Mouse (Mus musculus): Measurements from ENCODE around the gene Tlr4. TPM values are rescaled to one million over a fixed set of nuclear protein-coding genes. Genes with fewer than 3 reads are reported as not detected.

The Tlr4 gene
- polyA plus RNA-seq (2016; fragmentation: Nextera tagmentation; extraction: Ambion mirVana): 0.93 and 1.3 TPM in 2 replicates

DNA sequence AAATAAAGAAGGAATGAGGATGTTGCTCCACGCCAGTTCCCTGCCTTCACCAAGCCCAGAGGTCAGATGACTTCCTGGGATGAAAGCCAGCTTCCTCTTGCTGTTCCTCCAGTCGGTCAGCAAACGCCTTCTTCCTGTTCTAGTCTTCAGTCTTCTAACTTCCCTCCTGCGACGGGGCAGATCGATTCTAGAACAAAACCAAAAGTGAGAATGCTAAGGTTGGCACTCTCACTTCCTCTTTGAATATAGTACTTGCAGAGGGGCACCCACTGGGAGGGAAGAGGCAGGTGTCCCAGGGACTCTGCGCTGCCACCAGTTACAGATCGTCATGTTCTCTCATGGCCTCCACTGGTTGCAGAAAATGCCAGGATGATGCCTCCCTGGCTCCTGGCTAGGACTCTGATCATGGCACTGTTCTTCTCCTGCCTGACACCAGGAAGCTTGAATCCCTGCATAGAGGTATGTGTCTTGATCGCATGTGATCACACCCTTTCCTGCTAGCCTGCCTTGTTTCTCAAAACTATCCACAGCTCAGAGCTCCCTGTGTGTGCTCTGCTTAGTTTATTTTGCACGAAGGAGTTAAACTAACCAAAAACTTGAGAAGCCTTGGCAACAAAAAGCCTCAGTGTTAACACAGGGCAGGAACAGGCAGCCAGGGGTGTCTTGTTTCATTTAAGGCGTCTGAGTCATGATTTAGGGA is at the start of gene Tlr4:
Gene Tlr4, plus strand, starts transcription at position 122 of the 700 bp plus-strand sequence.
- Histone ChIP-seq H3K4me1 (peaks cover 10% of the 10 kb centered on the region; the same call in 1 of the 2 replicates), H3K4me3 (no peak within 1 kb of the TSS), H3K27ac (replicated peaks) (peak within 1 kb of the TSS; percentile 36; the same call in 1 of the 2 replicates), H3K9me3 (no peaks in the 10 kb centered on the region), H3K36me3 (replicated peaks) (no peaks in the 10 kb centered on the region), H3K27me3 (replicated peaks; ENCODE audit: low read depth, poor library complexity, severe bottlenecking) (no peaks in the 10 kb centered on the region)
- 58% methylated on average over 11 of the region's 11 CpGs for WGBS
- no peak for DNase-seq (ENCODE audit: low spot score)

DNA sequence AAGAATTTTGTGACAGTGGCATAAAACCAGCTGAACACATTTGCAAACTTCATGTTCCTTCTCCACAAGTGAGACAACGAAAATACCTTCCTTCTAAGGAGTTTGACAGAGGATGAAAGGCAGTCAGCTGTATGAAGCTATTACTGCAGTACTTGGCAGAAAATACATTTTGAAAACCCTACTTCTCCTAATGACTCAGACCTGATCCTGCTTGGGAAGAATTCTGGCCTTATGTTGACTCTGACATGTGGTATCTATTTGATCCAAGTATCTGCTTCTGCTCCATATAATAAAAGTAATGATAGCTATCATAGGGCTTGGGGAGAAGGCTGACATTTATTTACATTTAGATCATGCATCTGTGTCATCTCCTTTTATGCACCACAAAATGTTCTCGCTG is 33.1 kb upstream of the Tlr4 start:
- Histone ChIP-seq H3K9me3 (no peaks in the 10 kb centered on the region), H3K4me1 (no peaks in the 10 kb centered on the region), H3K27ac (replicated peaks) (no peak overlapping the region), H3K4me3 (no peak overlapping the region), H3K36me3 (replicated peaks) (no peaks in the 10 kb centered on the region), H3K27me3 (replicated peaks; ENCODE audit: low read depth, poor library complexity, severe bottlenecking) (no peaks in the 10 kb centered on the region)
- no peak for DNase-seq (ENCODE audit: low spot score)
- WGBS: 93% methylated on average over 2 of the region's 2 CpGs

DNA sequence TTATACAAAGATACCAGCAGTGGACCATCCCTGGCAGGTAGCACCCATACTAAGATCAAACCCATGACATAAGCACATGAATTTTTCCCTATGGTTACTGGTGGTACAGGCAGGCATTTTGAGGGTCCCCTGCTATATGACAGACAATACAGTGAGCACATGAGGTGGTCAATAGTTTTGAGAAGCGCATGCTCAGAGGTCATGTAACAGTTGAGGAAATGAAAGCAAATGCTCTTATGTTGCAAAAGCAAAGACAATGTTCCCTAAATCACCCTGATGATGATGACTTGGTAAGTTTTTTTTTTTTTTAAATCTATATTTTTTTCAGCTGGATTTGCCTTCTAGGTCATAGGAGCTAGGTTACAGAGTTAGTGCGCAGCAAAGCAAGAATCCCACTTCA is 30.7 kb upstream of the Tlr4 start:
- Histone ChIP-seq H3K27ac (replicated peaks) (no peak overlapping the region), H3K27me3 (replicated peaks; ENCODE audit: low read depth, poor library complexity, severe bottlenecking) (no peaks in the 10 kb centered on the region), H3K36me3 (replicated peaks) (no peaks in the 10 kb centered on the region), H3K4me1 (no peaks in the 10 kb centered on the region), H3K9me3 (no peaks in the 10 kb centered on the region), H3K4me3 (no peak overlapping the region)
- no peak for DNase-seq (ENCODE audit: low spot score)
- 96% methylated on average over 2 of the region's 2 CpGs for WGBS

DNA sequence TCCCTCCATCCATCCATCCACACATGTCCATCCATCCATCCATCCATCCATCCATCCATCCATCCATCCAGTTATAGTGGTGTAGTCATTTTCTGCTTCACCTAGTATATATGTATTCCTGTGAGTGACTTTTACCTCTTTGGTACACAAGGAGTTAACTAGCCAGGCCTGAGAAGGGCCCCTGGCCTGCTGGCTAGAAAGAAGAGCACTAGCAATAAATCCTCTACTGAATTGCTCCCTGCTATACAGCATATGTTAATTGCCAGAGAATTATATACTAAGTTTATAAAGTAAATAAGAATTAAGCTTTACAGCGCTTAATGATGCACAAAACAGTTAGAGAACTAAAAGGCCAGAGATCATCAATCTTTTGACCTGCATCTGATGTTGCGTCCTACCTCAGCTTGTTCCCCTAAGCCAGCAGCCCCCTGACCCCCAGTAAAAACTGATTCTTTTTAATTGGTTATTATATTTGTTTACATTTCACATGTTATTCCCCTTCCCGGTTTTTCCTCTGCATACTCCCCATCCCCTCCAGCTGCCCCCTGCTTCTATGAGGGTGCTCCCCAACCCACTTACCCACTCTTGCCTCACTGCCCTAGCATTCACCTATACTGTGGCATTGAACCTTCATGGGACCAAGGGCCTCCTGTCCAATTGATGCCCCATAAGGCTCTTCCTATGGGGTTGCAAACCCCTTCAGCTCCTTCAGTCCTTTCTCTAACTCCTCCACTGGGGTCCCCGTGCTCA is 22.7 kb upstream of the Tlr4 start:
- no peak overlapping the region for H3K27ac ChIP-seq (replicated peaks)
- no peak for DNase-seq (ENCODE audit: low spot score)
- no peaks in the 10 kb centered on the region for H3K4me1 ChIP-seq
- H3K27me3 ChIP-seq (replicated peaks; ENCODE audit: low read depth, poor library complexity, severe bottlenecking): no peaks in the 10 kb centered on the region
- H3K9me3 ChIP-seq: no peaks in the 10 kb centered on the region
- WGBS: 84% methylated on average over 4 of the region's 4 CpGs
- H3K36me3 ChIP-seq (replicated peaks): no peaks in the 10 kb centered on the region
- no peak overlapping the region for H3K4me3 ChIP-seq

DNA sequence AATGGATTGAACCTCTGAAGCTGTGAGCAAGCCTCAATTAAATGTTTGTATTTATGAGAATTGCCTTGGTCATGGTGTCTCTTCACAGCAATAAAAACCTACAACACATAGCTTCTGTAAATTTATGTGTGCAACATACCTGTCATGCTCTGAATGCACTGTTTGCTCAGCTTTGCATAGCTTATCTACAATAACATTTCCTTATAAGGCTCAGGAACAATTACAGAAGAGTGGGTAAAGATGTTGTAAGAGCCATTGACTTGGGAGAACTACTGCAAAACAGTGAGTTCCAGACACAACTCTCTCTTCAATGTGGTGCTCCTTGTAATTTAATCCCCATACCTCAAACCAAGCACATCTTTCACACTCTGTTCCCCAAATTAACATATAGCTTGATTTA is 21.6 kb upstream of the Tlr4 start:
- no peaks in the 10 kb centered on the region for H3K9me3 ChIP-seq
- no peaks in the 10 kb centered on the region for H3K36me3 ChIP-seq (replicated peaks)
- H3K27ac ChIP-seq (replicated peaks): no peak overlapping the region
- no peaks in the 10 kb centered on the region for H3K4me1 ChIP-seq
- H3K4me3 ChIP-seq: no peak overlapping the region
- no peak for DNase-seq (ENCODE audit: low spot score)
- H3K27me3 ChIP-seq (replicated peaks; ENCODE audit: low read depth, poor library complexity, severe bottlenecking): no peaks in the 10 kb centered on the region

DNA sequence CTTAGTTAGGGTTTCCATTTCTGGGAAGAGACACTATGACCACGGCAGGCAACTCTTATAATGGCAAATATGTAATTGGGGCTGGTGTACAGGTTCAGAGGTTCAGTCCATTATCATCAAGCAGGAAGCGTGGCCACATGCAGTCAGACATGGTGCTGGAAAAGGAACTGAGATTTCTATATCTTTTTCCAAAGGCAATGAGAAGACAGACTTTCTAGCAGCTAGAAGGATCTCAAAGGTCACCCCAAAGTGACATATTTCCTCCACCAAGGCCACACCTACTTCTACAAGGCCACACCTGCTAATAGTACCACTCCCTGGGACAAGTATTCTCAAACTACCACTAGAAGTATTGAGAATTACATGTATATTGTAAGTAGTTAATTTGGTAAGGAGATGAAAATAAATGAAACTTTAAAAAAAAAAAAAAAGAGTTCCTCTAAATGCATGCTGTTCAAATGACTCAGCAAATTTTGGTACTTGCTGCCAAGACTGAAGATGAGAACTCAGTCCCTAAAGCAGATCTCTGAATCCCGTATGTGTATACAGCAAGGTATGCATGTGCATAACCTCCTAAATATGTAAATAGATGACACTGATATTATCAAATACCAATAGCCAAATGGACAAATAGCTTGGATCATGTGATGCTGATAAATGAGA is 10.9 kb upstream of the Tlr4 start:
- WGBS: 85% methylated on average over 3 of the region's 3 CpGs
- Histone ChIP-seq H3K4me3 (no peak overlapping the region), H3K9me3 (no peaks in the 10 kb centered on the region), H3K36me3 (replicated peaks) (no peaks in the 10 kb centered on the region), H3K27me3 (replicated peaks; ENCODE audit: low read depth, poor library complexity, severe bottlenecking) (no peaks in the 10 kb centered on the region), H3K4me1 (no peaks in the 10 kb centered on the region), H3K27ac (replicated peaks) (no peak overlapping the region)
- no peak for DNase-seq (ENCODE audit: low spot score)

DNA sequence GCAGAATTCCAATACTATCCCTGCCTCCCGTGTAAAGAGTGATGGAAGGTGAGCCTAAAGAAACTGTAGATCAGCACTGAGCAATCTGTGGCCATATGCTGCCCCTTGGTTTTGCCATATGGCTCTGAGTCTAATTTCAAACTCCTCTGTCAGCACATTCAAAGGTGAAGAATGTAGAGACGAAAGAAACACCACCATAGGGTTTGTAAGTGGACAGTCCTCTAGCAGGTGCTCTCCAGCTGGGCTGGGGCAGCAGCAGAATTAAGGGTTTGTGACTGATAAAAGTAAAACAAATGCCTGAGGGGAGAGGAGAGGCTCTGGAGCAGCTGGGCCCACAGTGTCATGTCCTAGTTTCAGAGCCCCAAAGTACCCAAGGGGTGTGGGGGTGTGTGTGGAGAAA is 6.2 kb upstream of the Tlr4 start:
- H3K27ac ChIP-seq (replicated peaks): no peak overlapping the region
- H3K9me3 ChIP-seq: no peaks in the 10 kb centered on the region
- no peak overlapping the region for H3K4me3 ChIP-seq
- no peaks in the 10 kb centered on the region for H3K27me3 ChIP-seq (replicated peaks; ENCODE audit: low read depth, poor library complexity, severe bottlenecking)
- 67% methylated on average over 2 of the region's 2 CpGs for WGBS
- H3K4me1 ChIP-seq: no peaks in the 10 kb centered on the region
- H3K36me3 ChIP-seq (replicated peaks): no peaks in the 10 kb centered on the region
- DNase-seq (ENCODE audit: low spot score): no peak

DNA sequence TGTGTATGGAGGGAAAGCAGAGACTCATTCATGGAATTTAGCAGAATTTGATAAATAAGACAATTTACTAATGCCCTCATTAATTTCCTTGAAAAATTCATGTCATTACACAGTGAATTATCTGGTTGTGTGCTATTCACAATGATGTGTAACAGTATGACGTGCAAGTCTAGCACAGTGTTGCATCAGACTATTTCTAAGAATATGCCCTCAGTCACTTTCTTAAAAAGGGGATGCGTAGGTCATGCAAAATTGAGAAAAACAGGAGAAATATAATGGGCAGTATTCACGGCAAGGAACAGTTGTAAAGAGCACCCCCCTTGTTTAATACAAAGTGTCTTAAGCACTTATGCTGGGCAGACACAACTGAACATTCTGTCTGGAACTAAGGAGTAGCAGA is 5.6 kb upstream of the Tlr4 start:
- Histone ChIP-seq H3K4me3 (no peak overlapping the region), H3K27me3 (replicated peaks; ENCODE audit: low read depth, poor library complexity, severe bottlenecking) (no peaks in the 10 kb centered on the region), H3K27ac (replicated peaks) (no peak overlapping the region), H3K9me3 (no peaks in the 10 kb centered on the region), H3K36me3 (replicated peaks) (no peaks in the 10 kb centered on the region), H3K4me1 (no peaks in the 10 kb centered on the region)
- DNase-seq (ENCODE audit: low spot score): no peak
- 89% methylated on average over 3 of the region's 3 CpGs for WGBS

DNA sequence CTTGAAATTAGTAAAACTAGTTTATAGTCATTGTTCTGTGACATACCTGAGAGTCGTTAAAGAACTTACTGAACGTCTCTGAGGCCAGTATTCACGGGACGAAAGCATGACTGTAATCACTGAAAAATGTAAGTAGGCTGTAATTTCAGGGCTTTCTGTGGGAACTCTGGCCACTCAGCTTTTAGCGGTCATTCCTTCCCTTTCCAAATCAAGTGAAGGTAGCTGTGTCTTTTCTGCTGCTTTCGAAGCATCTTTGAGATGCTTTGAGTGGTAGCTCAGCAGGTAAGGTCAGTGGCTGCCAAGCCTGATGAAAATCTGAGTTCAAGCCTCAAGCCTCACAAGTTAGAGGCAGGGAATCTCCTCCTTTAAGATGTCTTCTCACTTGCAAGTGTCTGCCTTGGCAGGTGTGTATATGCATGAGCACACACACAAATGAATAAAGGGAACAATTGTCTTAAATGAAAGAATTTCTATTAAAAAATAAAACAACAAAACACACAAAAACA is 832 bp downstream of the Tlr4 start:
- H3K27ac ChIP-seq (replicated peaks): no peak overlapping the region
- no peaks in the 10 kb centered on the region for H3K36me3 ChIP-seq (replicated peaks)
- H3K9me3 ChIP-seq: no peaks in the 10 kb centered on the region
- H3K4me3 ChIP-seq: no peak overlapping the region
- no peak for DNase-seq (ENCODE audit: low spot score)
- H3K27me3 ChIP-seq (replicated peaks; ENCODE audit: low read depth, poor library complexity, severe bottlenecking): no peaks in the 10 kb centered on the region
- peaks cover 10% of the 10 kb centered on the region; the same call in 1 of the 2 replicates for H3K4me1 ChIP-seq
- 57% methylated on average over 6 of the region's 6 CpGs for WGBS

DNA sequence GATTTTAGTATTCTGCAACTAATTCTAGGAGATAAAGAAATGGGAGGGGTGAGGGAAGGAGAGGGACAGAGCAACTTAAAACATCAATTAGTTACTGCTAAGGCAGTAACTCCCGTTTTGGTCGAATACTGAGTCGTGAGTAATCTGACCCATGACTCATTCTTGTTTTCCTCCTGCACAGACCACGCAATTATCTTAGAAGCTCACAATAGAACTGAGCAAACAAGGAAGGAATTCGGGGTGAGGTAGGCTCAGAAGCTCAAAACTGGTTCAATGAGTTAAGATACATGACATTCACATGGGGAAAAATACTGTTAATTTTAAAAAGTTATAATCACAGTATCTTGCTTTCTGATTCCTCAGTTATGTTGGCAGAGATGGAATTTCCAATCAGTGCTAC is 1.3 kb downstream of the Tlr4 start:
- Histone ChIP-seq H3K4me3 (no peak overlapping the region), H3K27ac (replicated peaks) (no peak overlapping the region), H3K36me3 (replicated peaks) (no peaks in the 10 kb centered on the region), H3K27me3 (replicated peaks; ENCODE audit: low read depth, poor library complexity, severe bottlenecking) (no peaks in the 10 kb centered on the region), H3K9me3 (no peaks in the 10 kb centered on the region), H3K4me1 (peaks cover 10% of the 10 kb centered on the region; the same call in 1 of the 2 replicates)
- DNase-seq (ENCODE audit: low spot score): no peak
- WGBS: 31% methylated on average over 5 of the region's 5 CpGs

DNA sequence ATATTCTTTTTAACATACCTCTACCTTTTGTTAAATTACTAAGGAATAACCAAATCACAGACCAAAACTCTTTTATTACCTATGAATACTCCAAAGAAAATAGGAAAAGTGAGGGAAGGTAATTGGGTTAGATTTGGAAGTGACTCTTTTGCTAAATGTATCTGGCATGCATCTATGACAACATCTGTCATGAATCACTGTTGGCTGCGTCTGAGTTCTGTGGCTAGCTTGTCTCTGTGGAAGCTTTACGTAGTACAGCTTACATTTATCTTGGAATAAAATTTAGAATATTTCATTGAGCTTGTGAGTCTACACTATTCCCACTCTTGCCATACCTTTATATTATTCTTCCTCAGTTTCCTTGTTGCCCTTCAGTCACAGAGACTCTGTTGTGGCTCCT is 10.7 kb downstream of the Tlr4 start:
- WGBS: 86% methylated on average over 2 of the region's 2 CpGs
- H3K9me3 ChIP-seq: no peaks in the 10 kb centered on the region

DNA sequence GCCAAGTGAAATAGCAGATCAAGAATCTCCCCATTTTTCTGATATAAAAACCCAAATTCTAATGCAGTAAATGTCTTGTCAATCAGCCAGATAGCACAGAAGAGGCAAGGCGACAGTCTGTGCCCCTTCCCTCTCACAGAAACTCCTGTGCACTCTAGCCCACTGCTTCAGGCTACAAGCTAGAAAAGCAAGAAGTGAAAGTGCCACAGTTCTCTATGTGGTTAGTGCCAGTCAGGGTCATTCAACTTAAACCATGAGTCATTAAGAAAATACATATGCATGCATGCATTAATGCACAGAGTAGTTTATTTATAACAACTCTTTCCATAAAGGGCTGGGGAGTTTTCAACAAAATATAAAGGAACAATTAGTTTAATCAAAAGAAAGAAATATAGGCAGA is 15.9 kb downstream of the Tlr4 start:
- WGBS: 58% methylated on average over 1 of the region's 1 CpGs
- Histone ChIP-seq H3K4me1 (no peaks in the 10 kb centered on the region), H3K27ac (replicated peaks) (no peak overlapping the region), H3K36me3 (replicated peaks) (no peaks in the 10 kb centered on the region), H3K4me3 (no peak overlapping the region), H3K9me3 (no peaks in the 10 kb centered on the region), H3K27me3 (replicated peaks; ENCODE audit: low read depth, poor library complexity, severe bottlenecking) (no peaks in the 10 kb centered on the region)
- DNase-seq (ENCODE audit: low spot score): no peak

More for the DNA sequence above, 10.7 kb downstream of the Tlr4 start:
- Histone ChIP-seq H3K36me3 (replicated peaks) (no peaks in the 10 kb centered on the region), H3K4me3 (no peak overlapping the region), H3K27ac (replicated peaks) (no peak overlapping the region), H3K4me1 (no peaks in the 10 kb centered on the region), H3K27me3 (replicated peaks; ENCODE audit: low read depth, poor library complexity, severe bottlenecking) (no peaks in the 10 kb centered on the region)
- no peak for DNase-seq (ENCODE audit: low spot score)
